In genomic region chr11:87859273-87859672, GRCm38 (mm10) we compare ENCODE assay signal across 46 mouse cellular contexts. TPM values are rescaled to one million over a fixed set of nuclear protein-coding genes. Genes with fewer than 3 reads are reported as not detected.
"Had no signal": no experiment of that assay in that cellular context is flagged by ENCODE, and none has a peak within 500 bp of the region (broad histone marks: within the 10 kb centered on the region; RNA-seq: fewer than 3 reads in every experiment).

No protein-coding gene starts in this region.

- H3K9ac ChIP-seq: limb, embryonic 12.5 days; limb, embryonic 13.5 days; limb, embryonic 15.5 days; liver, embryonic 12.5 days; liver, embryonic 13.5 days; liver, embryonic 14.5 days; liver, embryonic 15.5 days; liver, postnatal 0 days; lung, embryonic 14.5 days; lung, embryonic 15.5 days; midbrain, embryonic 12.5 days; midbrain, embryonic 13.5 days; midbrain, embryonic 15.5 days; neural tube, embryonic 12.5 days; neural tube, embryonic 13.5 days had no signal

- H3K4me2 ChIP-seq: limb, embryonic 12.5 days; limb, embryonic 13.5 days; limb, embryonic 15.5 days; liver, embryonic 11.5 days; liver, embryonic 12.5 days; liver, embryonic 13.5 days; liver, embryonic 15.5 days; lung, embryonic 14.5 days; lung, embryonic 15.5 days; midbrain, embryonic 11.5 days; midbrain, embryonic 12.5 days; midbrain, embryonic 13.5 days; midbrain, embryonic 15.5 days; neural tube, embryonic 12.5 days; neural tube, embryonic 13.5 days had no signal

- DNase-seq: left cerebral cortex, postnatal 4 days; liver; liver, embryonic 13.5 days; liver, postnatal 0 days; lung, adult 18-20 months; lung, adult 2 months; lung, embryonic 14.5 days; lung, postnatal 10 days; lung, postnatal 14 days; lung, postnatal 36 days; midbrain, embryonic 14.5 days had no signal

- H3K27me3 ChIP-seq: limb, embryonic 12.5 days; limb, embryonic 13.5 days; limb, embryonic 15.5 days; liver, embryonic 12.5 days; liver, embryonic 13.5 days; liver, embryonic 15.5 days; lung, embryonic 15.5 days; midbrain, embryonic 12.5 days; midbrain, embryonic 13.5 days; midbrain, embryonic 15.5 days; neural tube, embryonic 12.5 days; neural tube, embryonic 13.5 days had no signal

- H3K9me3 ChIP-seq: limb, embryonic 10.5 days; limb, embryonic 12.5 days; limb, embryonic 13.5 days; limb, embryonic 15.5 days; liver, embryonic 12.5 days; liver, embryonic 13.5 days; liver, embryonic 15.5 days; lung, embryonic 15.5 days; megakaryocyte, embryonic 14.5 days; midbrain, embryonic 10.5 days; midbrain, embryonic 12.5 days; midbrain, embryonic 13.5 days; midbrain, embryonic 15.5 days; neural tube, embryonic 12.5 days; neural tube, embryonic 13.5 days had no signal

- ATAC-seq: liver, embryonic 12.5 days; liver, postnatal 0 days; lung, postnatal 0 days; midbrain, embryonic 13.5 days; midbrain, embryonic 15.5 days; midbrain, embryonic 16.5 days had no signal

- H3K36me3 ChIP-seq: liver, embryonic 15.5 days had no signal

- H3K4me3 ChIP-seq: limb, embryonic 10.5 days; limb, embryonic 12.5 days; limb, embryonic 13.5 days; limb, embryonic 15.5 days; liver, embryonic 12.5 days; liver, embryonic 13.5 days; liver, embryonic 15.5 days; lung, embryonic 15.5 days; megakaryocyte, embryonic 14.5 days; midbrain, embryonic 10.5 days; midbrain, embryonic 12.5 days; midbrain, embryonic 13.5 days; midbrain, embryonic 15.5 days; myocyte; neural tube, embryonic 12.5 days; neural tube, embryonic 13.5 days had no signal

- H3K27ac ChIP-seq: limb, embryonic 10.5 days; limb, embryonic 12.5 days; limb, embryonic 13.5 days; limb, embryonic 15.5 days; liver, embryonic 12.5 days; liver, embryonic 13.5 days; liver, embryonic 14.5 days; liver, embryonic 15.5 days; lung, embryonic 15.5 days; macrophage; midbrain, embryonic 10.5 days; midbrain, embryonic 12.5 days; midbrain, embryonic 13.5 days; midbrain, embryonic 15.5 days; neural tube, embryonic 12.5 days; neural tube, embryonic 13.5 days had no signal

- H3K4me1 ChIP-seq: limb, embryonic 10.5 days; limb, embryonic 12.5 days; limb, embryonic 15.5 days; liver, embryonic 12.5 days; liver, embryonic 13.5 days; liver, embryonic 15.5 days; lung, embryonic 15.5 days; midbrain, embryonic 12.5 days; midbrain, embryonic 13.5 days; midbrain, embryonic 15.5 days; neural tube, embryonic 12.5 days; neural tube, embryonic 13.5 days had no signal

RNA-seq across cellular contexts. Expression of gene Epx, which starts 16.1 kb away (rescaled TPM):
- total RNA-seq: liver, adult 2 months; monocyte, adult 5-6 weeks had no signal
- polyA plus RNA-seq: limb, embryonic 10.5 days; liver, adult 2 months; lung, embryonic 14.5 days; lung, embryonic 15.5 days; lung, embryonic 16.5 days; lung, postnatal 0 days; macrophage; midbrain, embryonic 10.5 days; midbrain, embryonic 11.5 days; midbrain, embryonic 12.5 days; midbrain, embryonic 14.5 days; myocyte; neural tube, embryonic 12.5 days had no signal

RNA-seq across cellular contexts. Expression of gene Lpo, which starts 31.2 kb away (rescaled TPM):
- total RNA-seq: liver, adult 2 months; megakaryocyte, adult 5-6 weeks; megakaryocyte-erythroid progenitor cell, adult 5-6 weeks; monocyte, adult 5-6 weeks had no signal
- polyA plus RNA-seq: limb, embryonic 10.5 days; limb, embryonic 11.5 days; liver, adult 2 months; liver, embryonic 11.5 days; liver, embryonic 12.5 days; liver, embryonic 13.5 days; liver, embryonic 16.5 days; liver, postnatal 0 days; lung, adult 2 months; lung, embryonic 14.5 days; lung, embryonic 16.5 days; lung, postnatal 0 days; macrophage; myocyte had no signal

RNA-seq across cellular contexts. Expression of gene Olfr462, which starts 32.8 kb away (rescaled TPM):
- total RNA-seq: left cerebral cortex, postnatal 14 days; left cerebral cortex, postnatal 25 days; left cerebral cortex, postnatal 36 days; left cerebral cortex, postnatal 4 days; liver, adult 2 months; megakaryocyte progenitor cell, adult 5-6 weeks; megakaryocyte, adult 5-6 weeks; megakaryocyte-erythroid progenitor cell, adult 5-6 weeks; midbrain, postnatal 0 days; monocyte, adult 5-6 weeks had no signal
- polyA plus RNA-seq: limb, embryonic 10.5 days; limb, embryonic 11.5 days; limb, embryonic 12.5 days; limb, embryonic 13.5 days; limb, embryonic 14.5 days; limb, embryonic 15.5 days; liver, adult 2 months; liver, embryonic 11.5 days; liver, embryonic 12.5 days; liver, embryonic 13.5 days; liver, embryonic 14.5 days; liver, embryonic 15.5 days; liver, embryonic 16.5 days; liver, postnatal 0 days; lung, adult 2 months; lung, embryonic 14.5 days; lung, embryonic 15.5 days; lung, embryonic 16.5 days; lung, postnatal 0 days; macrophage; midbrain, embryonic 10.5 days; midbrain, embryonic 11.5 days; midbrain, embryonic 12.5 days; midbrain, embryonic 13.5 days; midbrain, embryonic 14.5 days; midbrain, embryonic 15.5 days; midbrain, embryonic 16.5 days; midbrain, postnatal 0 days; myocyte; neural tube, embryonic 11.5 days; neural tube, embryonic 12.5 days; neural tube, embryonic 13.5 days had no signal

RNA-seq across cellular contexts. Expression of gene Olfr463, which starts 37.9 kb away (rescaled TPM):
- total RNA-seq: left cerebral cortex, postnatal 14 days; left cerebral cortex, postnatal 25 days; left cerebral cortex, postnatal 36 days; left cerebral cortex, postnatal 4 days; liver, adult 2 months; megakaryocyte progenitor cell, adult 5-6 weeks; megakaryocyte, adult 5-6 weeks; megakaryocyte-erythroid progenitor cell, adult 5-6 weeks; midbrain, postnatal 0 days; monocyte, adult 5-6 weeks had no signal
- polyA plus RNA-seq: limb, embryonic 10.5 days; limb, embryonic 11.5 days; limb, embryonic 12.5 days; limb, embryonic 13.5 days; limb, embryonic 14.5 days; limb, embryonic 15.5 days; liver, adult 2 months; liver, embryonic 11.5 days; liver, embryonic 12.5 days; liver, embryonic 13.5 days; liver, embryonic 14.5 days; liver, embryonic 15.5 days; liver, embryonic 16.5 days; liver, postnatal 0 days; lung, adult 2 months; lung, embryonic 14.5 days; lung, embryonic 15.5 days; lung, embryonic 16.5 days; lung, postnatal 0 days; macrophage; midbrain, embryonic 10.5 days; midbrain, embryonic 11.5 days; midbrain, embryonic 12.5 days; midbrain, embryonic 13.5 days; midbrain, embryonic 14.5 days; midbrain, embryonic 15.5 days; midbrain, embryonic 16.5 days; midbrain, postnatal 0 days; myocyte; neural tube, embryonic 11.5 days; neural tube, embryonic 12.5 days; neural tube, embryonic 13.5 days had no signal
